Mouse (Mus musculus) ES-Bruce4 (cell line): ENCODE results near the gene Tcte1.

ENCODE experiments used
- CTCF ChIP-seq: IDR thresholded peaks from one replicate; pipeline ENCODE4 v1.8.1; 2011; ENCODE audit warnings: low read depth, low read length
- EP300 ChIP-seq: IDR thresholded peaks from 2 replicates; pipeline ENCODE4 v1.6.1; 2011; ENCODE audit warnings: low read depth, low read length; ENCODE audit not compliant: insufficient read depth
- POLR2A ChIP-seq: IDR thresholded peaks from one replicate; pipeline ENCODE4 v1.8.1; 2011; ENCODE audit warnings: low read length; ENCODE audit not compliant: insufficient read depth

DNA sequence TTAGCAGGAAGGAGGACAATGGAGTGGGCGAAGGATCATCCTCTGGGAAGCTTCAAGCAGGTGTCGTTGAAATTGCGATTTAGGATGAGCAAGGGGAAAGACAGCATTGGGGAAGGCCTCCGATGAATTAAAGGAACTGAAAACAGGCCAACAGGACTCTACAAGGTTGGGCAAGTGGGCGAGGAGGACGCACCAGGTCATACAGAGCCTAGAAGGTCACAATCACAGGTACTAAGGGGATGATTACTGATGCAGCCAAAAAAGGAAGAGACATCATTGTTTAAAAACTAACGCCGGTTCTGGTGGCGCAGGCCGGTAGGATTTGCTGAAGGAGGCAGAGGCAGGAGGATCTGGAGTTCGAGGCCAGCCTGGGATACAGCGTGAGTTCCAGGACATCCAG, 40.0 kb downstream of the Tcte1 start:
- no peak for TF ChIP-seq CTCF
- no peak for TF ChIP-seq POLR2A
- no peak for TF ChIP-seq EP300
